Mouse (Mus musculus) ZHBTc4 (cell line): ENCODE measurements around the gene Usp36.
A peak's percentile ranks its signal among the peaks of the same experiment; 100 is the strongest.

Source experiments
- DNase-seq: peaks from one replicate; pipeline ENCODE4 v3.0.0-alpha.2; 2011; ENCODE audit warnings: low read depth, low spot score

Gene Usp36

DNA sequence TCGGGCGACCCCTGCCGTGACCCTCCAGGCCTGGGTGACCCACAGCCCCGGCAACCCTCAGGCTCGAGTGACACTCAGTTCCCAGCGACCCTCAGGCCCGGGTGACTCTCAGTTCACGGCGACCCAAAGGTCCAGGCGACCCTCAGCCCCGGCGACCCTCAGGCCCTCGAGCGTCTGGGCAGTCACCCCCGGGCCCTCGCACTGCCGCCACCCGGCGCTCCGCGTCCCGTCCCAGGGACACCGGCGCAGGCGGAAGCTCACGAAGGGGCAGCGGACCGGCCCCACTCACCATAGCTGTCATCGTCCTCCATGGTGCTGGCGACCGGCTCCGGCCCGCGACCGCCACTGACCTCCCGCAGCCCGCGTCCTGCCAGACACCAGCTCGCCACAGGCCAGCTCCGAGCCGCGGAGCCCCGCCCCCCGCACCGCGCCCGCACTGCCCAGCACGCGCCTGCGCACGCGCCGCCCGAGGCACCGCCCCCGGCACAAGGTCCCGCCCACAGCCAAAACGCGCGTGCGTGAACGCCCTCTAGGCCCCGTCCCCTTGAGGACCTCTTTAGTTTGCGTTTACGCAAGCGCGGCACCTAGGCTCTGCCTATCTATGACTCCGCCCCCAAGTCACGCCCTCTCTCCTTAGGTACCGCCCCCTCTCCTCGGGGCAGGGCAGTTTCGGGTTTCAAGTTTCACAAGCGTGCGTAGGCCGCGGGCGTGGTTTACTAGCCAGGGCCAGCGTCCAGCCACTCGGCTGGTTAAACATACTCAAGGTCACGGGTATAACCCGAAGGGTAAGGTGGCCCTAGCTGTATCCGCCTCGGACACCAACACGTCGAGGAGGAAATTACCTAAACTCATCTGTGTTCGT is 41.7 kb downstream of the Usp36 start, which contains the start of gene Cyth1:
Gene Cyth1, minus strand, starts transcription at position 443 of the 862 bp plus-strand sequence.
- peak; percentile 98 for DNase-seq

DNA sequence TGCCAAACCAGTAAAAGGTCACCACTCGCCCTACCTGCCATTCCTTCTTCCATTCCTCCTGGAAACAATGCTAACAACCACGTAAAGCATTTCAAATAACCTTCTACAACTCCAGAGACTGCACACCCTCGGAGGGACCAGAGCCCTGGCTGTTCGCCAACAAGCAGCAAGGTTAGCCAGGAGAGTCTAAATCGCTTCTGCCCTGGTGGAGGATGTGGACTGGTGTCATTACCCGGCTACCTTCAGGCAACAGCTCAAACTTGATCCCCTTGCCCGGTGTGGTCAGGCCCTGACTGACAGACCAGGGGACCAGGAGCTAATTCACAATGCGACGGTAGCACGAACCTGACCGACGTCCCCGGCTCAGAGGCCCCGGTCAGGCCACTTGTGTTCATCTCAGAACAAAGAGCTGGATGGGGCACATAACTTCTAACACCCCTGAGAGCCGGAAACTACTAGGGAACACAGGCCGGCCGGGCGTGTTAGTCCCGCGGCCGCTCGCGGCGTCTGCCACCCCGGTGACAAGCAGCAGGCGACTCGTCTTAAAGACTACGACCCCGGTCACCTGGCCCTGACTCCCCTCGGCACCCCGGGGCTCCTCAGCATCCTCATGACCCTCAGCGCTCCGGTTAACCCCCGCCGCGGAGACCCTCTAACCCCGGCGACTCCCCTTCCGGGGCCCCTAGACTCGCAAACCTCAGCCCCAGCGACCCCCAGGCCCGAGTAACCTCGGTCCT is 42.5 kb downstream of the Usp36 start:
- peak; percentile 50 for DNase-seq

DNA sequence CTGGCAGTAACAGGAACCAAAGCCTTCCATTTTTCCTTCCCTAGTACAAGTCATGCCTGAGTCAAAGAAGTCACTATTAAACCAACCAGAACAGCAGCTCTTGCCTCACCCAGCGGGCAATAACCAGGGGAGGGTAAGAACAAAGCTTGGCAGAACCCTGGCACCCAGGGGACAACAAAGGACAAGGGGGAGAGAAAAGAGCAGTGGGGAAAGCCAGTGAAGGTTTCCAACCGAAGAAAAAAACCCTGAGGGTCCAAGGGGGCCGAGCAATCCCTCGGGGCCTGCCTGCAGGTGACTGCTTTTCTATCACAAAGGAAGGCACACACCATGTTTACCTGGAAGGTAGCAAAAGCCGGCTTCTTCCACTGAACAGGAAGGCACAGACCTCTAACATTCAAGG is 43.3 kb downstream of the Usp36 start:
- no peak for DNase-seq

DNA sequence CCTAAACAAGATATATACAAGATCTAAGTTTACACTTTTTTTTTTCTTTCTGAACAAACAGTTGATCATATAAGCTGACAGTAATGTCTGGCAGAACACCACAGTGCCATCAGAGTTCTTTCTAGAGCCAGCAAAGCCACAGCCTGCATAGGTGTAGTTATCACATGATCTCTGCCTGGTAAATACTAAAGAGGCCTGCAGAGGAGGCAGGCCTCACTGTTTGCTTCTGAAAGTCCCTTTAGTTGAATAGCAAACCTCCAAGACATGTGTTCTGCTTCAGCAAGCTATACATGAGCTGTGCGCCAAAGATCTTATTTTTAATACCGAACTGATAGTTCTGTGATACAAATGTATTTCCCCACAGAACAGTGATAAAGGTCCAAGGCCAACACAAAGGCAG is 44.9 kb downstream of the Usp36 start:
- DNase-seq = no peak

DNA sequence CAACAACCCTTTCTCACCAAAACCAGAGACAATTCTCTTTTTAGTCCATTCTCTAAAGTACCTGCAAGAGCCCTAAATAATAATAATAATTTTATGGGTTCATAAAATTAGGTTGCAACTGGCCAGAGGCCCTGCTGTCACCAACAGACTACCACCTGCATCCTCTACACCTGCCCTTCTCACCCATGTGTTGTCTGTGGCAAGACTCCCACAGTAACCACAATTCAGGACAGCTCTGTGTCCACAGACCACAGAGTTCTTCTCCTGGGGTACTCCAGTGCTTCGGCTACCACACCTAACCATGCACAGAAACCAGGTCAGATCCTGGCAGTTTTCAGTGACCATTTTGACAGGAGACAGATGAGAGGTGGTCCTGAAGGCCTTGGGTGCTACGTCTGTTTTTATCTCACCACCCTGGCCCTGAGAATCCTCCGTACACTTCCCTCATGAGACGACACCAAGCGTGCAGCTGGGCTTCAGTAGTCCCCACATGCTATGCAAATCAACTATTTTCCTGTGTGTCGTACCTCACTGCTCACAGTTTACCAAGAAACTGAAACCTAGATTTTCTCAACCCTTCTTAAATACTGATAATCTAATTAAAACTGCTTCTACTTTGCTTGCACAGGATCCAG is 46.3 kb downstream of the Usp36 start:
- no peak for DNase-seq

DNA sequence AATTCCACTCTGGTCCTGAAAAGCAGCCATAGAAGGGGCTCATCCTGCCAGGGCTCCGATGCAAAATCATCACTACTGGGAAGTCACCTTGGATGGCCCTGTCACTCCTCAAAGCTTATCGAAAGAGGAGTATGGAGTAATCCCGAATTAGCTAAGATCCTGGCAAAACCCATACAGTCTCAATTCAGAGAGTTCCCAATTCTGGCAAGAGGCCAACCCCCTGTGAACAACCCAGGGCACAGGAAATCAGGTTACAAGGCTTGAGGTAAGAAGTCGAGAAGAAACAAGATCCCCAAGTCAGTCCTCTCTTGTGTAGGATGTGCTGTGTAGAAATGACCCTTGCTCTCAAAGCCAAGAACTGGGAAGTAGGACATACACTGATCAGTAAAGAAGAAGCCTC is 47.5 kb downstream of the Usp36 start:
- no peak for DNase-seq

DNA sequence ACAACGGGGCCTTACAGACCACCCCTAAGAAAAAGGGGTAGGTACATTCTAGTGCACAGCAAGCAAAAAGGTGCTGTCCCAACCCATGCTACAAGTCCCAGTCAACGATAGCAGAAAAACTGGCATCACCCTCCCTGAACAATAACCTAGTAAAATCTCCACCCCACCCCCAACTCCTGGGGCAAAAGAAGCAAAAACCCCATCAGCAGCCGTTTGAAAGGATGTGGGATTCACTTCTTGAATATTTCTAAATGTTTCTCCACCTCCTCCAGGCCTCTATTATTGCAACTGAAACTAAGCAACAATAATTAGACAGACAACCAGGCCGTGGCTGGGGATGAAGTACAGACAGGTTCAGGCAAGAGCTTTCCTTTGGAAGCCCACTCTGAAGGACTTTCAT is 49.7 kb downstream of the Usp36 start:
- no peak for DNase-seq

DNA sequence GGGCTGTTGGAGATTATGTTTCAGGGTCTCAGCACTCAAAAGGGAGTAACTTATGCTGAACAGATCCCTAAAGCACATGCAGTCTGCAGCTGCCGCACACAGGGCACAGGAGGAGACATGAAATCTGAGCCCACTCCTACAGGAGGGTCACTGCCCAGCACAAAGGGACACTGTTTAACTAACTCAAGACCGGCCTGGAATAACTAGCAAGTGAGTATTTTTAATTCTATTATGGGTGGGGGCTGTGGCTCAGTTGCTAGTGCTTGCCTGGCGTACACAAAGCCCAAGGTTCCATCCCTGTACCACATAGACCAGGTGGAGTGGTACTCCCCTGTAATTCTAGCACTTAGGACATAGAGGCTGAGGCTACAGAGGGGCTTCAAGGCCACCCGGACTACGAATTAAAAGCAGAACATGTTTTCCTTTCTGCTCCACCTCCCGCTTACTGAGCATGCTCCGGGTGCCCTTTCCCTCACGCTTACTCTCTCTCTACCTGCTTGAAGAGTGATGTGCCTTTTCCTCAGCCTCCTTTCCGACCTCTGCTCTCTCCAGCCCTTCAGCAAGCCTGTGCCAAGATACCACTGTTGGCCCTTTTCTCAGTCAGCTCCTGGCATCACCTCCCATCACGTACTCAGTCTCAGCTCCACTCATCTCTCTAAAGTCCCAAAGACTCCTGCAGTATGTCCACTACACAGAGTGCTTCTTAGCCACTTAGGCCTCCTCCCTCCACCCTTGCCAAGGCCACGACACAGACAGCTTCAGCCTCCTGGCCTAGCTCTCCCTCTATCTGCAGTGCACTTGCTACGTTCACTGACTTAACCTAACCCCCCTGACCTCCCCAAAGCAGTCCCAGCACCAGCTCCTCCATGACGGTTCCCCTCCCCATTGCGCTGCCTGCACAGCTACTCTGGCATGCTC is 50.5 kb downstream of the Usp36 start:
- DNase-seq = no peak

DNA sequence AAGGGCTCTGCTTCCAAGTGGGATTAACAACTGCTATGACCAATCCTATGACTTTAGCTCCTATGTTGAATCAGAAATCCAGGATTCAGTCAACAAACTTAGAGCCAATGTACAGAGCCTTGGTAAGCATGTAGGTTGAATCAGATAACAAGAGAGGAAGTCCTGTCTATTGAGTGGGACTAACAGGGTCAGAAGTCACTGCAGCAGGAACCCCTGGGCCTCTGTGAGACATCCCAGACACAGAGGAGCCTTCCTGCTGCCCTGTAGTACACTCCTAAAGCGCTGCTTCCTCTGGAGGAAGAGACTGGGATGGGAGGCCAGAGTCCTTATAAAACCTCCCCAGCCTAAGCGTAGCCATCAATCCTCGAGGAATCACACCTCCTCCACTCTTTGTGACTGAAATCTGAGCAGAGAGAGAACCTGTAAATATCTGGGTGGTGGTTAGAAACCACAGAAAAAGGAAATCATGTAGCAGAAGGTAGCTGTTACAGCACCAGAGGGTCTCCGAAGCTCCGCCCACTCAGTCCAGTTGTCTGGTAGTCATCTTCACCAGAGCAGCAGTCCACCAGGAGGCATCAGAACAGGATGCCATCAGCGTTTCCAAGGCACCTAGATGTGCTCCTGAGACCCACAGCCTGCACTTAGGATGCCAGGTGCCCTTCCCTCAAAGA is 53.4 kb downstream of the Usp36 start:
- no peak for DNase-seq

DNA sequence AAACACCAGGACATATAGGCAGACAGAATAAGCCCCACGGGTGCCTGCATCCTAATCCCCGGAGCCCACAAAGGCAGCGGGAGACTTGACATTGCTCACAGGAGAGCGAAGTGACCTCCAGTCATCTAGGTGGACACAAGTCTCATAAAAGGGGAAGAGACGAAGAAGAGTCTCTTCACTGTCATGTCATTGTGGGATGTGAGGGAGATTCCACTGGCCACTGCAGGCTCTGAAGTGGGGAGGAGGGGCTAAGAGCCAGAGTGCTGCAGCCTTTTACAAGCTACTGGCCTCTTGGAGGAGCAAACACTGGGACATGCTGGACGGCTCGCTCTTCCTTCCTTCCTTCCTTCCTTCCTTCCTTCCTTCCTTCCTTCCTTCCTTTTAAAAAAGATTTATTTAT is 55.1 kb downstream of the Usp36 start:
- DNase-seq = no peak

DNA sequence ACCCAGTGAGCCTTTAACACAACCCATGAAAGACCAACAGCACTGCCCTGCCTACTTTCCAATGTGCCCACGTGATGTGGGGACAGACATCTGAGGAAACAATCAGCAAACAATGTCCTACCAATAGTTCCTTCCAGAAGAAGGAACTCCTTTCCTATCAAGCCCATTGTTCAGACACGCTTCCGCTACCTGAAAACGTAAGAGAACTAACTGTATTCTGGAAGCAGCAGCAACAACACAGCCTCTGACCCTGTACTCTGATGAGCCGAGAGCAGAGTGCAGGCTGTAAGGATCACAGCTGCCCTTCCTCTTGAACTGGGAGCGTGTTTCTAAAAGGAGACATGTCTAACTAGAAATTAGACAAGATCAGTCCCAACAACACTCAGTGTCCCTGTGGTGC is 55.5 kb downstream of the Usp36 start:
- DNase-seq = no peak

DNA sequence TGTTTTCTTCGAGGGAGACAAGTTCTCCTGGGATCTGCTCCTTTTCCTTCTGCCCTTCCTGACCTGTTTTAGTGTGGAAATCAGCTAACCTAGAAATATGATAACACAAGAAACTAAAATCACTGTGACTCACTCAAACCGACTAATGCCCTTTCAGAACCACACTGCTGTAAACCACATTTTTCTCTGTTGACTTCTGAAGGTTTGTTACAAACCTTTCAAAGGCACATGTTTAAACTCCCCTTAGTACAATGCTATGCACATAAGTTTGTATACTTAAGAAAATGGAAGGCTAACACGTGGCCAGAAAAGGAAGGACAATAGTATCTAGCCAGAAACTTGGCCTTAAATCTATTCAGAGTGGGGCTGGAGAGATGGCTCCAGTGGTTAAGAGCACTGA is 56.1 kb downstream of the Usp36 start:
- no peak for DNase-seq

DNA sequence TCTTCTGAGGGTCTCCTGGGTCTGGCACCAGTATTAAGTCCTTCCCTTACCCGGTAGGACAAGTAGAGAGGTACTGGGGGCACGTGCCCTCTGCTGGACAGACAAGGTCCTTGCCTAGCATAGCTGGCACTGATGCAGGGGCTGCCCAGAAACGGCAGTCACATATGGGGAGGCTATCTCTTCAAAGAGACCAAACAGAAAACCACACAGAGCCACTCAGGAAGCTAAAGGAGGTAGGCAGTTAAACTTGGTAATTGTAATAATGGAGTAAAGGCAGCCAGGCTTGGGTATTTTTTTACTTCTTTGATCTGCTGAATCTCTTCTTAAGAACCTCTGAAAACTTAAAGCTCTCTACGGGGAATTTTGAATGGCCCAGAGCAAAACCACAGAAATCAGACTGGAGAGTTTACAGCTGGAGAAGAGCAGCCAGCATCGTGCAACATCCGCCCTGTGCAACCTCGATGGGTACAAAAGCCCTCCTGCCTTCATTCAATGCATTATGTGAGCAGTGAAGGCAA is 57.7 kb downstream of the Usp36 start:
- no peak for DNase-seq

DNA sequence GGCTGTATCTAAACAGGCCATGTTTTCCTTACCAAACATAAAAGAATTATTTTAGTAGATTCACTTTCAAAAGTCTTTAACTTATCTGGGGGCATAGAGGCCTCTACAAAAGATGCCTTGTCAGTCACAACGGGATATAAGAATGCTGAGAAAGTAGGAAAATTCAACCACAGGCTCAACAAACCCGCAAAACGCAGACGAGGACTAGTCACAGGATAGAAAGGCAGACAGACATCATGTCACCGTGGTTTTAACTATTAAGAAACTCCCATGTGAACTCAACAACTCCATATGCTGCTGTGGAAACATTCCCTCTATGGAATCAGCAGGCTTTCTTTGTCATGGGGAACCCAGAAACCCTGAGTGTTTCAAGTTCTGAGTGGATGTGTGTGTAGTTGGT is 60.1 kb downstream of the Usp36 start:
- DNase-seq = no peak

DNA sequence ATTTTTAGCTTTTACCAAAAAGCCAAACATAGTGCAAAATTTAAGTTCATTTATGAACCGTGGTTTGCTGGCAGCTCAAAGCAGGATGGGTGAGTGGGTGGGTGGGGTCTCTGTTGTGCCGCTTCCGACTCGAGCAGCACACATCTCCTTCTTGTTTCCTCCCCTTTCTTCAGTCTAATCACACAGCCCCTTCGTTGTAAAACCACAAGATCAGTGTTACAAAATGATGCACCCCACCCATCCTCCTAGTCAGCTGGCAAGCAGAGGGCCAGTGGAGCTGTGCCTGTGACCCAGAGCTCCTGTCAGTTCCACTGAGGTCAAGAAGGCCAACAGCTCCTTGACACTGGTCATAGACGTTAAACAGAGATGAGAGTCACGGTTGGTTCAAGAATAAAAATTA is 62.4 kb downstream of the Usp36 start:
- no peak for DNase-seq

DNA sequence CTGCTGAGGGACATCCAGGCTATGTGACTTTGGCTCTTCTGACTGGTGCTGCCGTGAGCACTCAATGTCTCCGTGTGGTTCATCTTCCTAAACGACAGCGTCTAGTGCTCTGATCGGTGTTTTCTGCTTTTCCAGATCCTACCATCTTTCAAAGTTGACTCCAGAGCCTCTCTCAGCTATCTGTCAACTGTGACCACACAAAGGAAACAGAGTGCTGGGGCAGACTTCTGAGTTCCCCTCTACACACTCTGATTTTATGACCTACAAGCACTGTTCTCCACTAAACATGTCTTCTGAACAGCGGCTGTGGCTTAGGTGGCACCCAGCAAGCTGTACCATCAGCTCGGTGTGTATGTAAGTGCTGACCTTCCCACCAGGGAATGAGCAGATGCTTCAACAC is 63.2 kb downstream of the Usp36 start:
- no peak for DNase-seq

DNA sequence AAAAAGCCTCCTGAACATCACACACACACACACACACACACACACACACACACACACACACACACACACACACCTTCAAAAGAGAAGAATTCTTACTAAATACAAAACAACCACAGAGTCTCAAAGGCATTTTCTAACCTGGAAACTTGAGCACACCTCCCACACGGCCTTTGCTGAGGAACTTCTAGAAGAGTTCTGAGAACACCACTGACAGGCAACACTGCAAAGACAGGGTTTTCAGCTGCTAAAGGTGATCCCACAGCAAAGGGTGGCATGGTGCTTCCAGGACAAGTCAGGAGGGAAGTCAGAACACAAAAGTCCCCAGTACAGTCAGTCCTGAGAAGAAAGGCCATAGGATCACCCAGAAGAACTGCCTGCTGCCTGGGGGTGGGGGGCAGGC is 64.2 kb downstream of the Usp36 start:
- DNase-seq = no peak

DNA sequence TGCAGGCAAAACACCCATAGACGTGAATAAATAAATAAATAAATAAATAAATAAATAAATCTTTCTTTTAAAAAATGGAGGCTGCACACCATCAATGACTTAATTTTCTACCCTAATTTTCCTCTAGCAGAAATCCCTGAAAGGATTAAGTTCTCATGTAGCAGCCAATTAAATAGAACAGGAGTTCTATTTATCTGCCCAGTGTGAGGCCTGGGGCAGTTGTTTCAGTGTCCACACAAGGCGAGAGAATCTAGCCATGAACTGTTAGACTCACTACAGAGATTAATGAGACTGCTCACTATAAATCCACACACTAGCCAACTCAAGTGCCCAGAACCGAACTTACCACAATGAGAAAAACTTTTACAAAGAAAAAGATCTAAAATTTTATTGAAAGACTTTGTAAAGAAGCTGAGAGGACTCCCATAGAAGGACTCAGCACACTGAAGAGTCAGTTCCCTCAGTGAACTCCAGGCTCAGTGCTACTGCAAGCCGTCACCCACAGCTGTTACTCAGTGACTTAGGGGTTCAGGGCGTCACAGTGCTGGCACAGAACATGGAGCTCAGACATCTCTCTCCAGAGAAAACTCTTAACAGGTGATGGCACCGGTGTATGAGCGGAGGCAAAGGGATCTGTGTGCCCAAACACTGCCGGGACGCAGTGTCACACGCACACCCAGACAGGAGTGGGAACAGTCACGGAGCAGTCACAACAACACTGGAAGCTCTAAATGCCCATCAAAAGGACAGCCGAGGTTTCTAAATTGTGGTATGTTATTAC is 64.8 kb downstream of the Usp36 start:
- DNase-seq = no peak

DNA sequence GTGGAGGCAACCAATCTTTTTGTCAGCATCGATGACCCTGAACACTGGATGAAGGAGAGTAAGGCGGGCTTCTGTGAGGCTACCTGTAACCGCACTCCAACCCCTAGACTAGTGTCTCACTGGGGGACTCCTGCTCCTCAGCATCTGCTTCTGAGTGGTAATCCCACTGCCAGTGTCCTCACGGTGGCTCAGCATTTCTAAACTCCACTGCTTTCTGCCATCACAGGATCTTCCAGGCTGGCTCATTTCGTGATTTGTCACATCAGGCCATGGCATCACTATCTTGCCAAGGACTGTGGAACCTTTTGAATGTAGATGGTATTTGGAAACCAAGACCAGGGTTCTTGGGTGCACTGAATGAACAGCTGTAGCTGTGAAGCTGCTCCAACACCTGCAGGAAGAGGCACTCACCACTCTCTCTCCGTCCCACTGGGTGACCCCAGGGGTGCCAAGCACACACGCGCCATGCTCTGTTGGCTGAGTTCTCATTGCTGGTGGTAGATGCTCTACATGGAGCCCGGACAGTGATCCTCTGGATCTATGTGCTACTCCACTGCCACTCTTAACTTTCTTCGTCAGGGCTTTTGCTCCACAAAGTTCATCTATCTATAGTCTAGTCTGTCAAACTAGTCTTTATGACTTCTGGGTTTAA is 66.5 kb downstream of the Usp36 start:
- DNase-seq = no peak
